Mouse (Mus musculus) stomach, postnatal 0 days (tissue): Measurements from ENCODE around the gene Mei4.

Experiments used
- CTCF ChIP-seq: IDR thresholded peaks from 2 replicates; pipeline ENCODE4 v1.5.1; 2016; ENCODE audit warnings: antibody characterized with exemption, low read depth, mild to moderate bottlenecking, moderate library complexity
- EP300 ChIP-seq: optimal IDR thresholded peaks from 2 replicates; pipeline ENCODE3; 2016; ENCODE audit warnings: antibody characterized with exemption

GRCm38 (mm10) chr9:82217976-82218375 lies 354.5 kb downstream of the Mei4 start:
- no peak for TF ChIP-seq EP300
- no peak for TF ChIP-seq CTCF
